Mouse (Mus musculus) spleen, postnatal 36 days (tissue): ENCODE measurements around the gene Ttc7.

ENCODE experiments used
- DNase-seq, 2 experiments: peaks; one replicate each; pipeline ENCODE4 v3.0.0; 2022; ENCODE audit warnings: low spot score in 2 of 2, mixed read lengths in 1 of 2

The Ttc7 gene

DNA sequence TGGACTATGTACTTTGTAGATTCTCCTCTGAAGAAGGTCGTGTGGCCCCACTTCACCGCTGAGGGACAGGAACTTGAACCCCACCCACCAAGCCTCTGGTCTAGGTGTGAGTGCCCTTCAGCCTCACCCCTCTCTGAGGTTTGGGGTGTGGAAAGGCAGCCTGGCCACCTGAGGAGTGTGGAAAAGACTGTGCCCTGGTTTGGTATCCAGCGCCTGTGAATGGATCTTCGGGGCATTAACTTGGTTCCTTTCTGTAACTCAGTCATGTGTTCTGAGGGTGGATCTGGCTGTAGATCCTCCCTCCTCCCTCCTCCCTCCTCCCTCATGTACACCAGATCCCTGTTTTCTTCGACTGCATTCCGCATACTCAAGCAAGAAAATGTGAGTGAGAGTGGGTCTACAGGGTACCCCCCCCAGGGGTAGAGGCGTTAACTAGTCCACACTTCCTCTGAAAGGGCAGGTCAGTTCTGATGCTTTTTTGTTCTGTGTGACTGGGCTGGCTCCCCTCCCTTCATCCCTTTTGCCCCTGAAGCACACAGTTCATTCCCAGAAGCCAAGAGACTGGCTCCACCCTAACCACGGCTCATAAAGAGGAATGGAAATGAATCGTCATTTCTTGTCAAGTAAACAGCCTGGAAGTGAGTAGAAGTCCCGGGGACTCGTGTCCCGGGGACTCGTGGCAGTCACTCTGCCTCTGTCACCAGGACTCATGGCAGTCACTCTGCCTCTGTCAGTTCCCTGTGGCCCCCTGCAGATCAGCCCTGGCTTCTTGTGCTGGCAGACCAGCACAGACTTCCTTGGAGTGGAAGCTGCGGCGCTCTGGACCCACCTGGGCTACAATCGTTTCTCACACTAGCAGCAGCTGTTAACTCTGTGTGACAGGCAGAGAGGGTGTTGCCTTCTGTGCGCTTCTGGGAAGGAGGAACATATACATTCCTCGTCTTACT lies 30.5 kb downstream of the Ttc7 start:
- DNase-seq, result no peak

DNA sequence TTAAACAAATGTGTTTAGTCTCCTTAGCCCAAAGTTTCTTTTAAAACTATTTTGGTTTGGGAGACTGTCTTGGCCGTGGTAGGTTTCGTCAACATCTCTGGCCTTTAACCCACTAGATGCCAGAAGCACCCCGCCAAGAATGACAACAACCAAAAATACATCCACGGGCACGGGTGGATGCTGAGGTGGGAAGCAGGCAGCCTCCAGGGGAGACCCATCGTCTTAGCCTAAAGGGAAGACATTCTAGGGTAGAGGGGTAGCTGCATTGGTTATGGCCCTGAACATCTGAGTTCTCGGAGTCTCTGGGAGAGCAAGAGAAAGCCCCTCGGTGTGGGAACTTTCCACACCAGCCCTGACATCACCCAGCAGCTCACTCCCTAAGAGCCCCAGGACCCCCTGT lies 31.4 kb downstream of the Ttc7 start:
- DNase-seq, result no peak

DNA sequence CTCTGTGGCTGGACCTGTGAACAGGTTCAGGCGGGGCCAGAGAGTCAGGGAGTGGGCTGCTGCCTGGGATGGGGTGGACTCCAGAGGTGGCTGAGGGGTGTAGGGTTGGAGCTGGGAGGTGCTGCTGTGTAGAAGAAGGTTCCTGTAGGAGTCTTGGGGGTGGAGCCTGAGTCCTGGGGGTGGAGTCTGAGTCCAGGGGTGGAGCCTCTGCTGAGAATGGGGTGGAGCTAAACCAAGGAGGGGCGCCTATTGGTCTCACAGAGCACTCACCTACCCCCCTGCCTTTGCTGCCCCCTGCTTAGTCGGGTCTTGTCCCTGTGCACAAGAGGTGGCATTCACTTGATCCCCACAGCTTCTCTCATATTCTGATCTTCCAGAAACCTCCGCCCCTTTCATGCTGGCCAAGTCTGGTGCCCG lies 31.9 kb downstream of the Ttc7 start:
- peak; percentile 51 to 61 for DNase-seq

DNA sequence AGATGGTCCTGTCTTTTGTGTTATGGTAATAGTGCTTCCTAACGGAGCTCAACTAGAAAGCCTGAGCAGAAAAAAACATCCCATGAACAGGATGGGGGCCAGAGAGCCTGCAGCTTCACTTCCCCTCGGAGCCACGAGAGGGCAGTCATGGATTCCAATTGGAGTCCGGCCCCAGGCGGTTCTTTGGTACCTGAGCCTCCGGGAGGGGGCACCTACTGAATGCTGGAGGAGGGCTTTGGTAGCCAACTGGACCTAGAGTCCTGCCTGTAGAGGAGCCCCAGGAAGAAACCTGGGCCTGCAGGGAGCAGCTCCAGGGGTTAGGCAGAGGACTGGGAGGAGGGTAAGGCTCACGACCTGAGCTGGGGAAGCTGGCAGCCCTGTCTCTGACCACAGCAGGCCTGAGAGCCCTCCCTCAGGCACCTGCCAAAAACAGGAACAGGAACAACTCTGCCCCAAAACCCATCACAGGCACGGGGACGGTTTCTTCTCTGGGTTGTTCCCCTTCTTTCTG lies 32.4 kb downstream of the Ttc7 start:
- DNase-seq, result peak; percentile 88

DNA sequence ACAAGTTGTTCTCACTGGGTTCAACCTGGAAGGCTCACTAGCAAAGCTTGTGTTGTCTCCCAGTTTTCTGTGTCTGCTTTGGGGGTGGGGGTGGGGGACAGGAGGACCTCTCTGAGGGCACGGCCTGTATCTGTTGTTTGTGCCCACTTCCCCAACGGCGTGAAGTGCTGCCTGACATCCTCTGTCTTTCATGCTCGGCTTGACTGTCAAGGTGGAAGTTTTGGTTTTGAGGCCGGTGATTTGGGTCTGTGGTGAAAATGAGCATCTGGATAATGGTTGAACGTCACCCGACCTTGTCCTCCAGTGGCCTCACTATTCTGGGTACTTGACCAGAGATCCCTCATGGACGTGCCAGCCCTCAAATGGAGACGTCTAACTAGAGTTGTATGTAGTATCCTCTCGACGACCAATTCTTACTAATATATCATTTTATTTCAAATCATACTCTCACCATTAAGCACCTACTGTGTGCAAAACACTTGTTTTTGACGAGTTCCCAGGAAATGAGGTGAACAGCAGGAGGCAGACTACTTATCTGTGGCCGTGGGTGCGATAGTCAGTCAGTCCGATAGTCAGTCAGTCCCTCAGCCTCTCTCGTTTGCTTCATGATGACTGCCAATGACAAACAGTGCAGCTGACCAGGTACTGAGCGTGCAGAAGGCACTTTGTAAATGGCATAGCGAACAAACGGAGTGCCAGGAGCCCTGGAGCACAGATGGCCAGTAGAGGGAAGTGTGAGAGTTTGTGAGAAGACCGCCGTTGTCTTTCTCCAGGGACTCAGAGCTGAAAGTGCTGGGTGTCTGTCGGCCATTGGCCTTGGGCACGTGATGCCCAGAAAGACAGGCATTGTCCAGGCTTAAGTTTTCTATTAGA lies 33.4 kb downstream of the Ttc7 start:
- peak; percentile 57 to 62 for DNase-seq

DNA sequence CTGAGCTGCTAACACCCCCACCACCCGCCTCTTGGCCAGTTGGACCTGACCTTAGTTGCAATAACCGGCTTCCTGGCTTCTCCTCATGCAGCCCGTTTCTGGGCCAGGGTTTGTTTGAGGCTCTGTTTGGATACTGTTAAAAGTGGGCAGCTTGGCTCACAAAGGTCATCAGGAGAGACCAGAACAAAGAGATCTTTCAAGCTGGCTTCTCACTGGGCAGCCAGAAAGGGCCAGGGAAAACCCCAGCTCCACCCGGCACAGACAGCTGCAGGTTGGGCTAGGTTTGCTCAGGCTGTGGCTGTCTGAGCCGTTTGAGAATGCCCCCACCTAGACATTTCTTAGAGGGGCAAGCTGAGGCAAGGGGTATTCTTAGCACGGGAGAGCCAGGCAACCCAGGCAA lies 34.6 kb downstream of the Ttc7 start:
- peak in 1 of 2 experiments; percentile 24 for DNase-seq

DNA sequence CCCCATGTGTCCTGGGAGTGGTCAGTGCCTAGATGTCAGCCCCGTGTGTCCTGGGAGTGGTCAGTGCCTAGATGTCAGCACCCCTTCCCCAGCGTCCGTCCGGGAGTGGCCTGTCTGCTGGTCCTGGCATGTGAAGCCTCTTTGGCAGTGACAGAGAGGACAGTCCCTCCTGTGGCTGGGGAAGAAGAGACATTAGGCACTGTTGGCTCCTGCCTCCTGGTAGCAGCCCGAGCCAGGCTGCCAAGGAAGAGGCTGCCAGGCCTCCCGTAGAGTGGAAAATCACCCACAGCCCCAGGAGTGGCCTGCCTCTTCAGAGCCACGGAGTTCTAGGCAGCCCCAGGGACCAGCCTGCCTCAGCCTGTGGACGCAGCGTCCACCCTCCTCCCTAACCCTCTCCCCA lies 35.3 kb downstream of the Ttc7 start:
- no peak for DNase-seq

DNA sequence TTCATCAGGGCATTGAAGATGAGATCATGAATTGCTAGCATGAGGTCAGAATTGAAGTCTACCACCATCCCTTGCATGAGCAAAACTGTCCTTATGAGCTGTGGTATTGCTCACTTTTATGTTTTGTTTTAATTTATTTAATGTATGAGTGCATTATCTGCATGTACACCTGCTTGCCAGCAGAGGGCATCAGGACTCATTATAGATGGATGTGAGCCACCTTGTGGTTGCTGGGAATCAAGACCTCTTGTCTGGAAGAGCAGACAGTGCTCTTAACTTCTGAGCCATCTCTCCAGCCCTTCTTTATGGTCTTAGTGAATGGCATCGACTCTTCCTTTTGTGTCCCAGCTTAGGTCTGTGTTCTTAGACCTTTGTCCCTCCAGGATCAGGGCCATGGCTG lies 39.0 kb downstream of the Ttc7 start:
- no peak for DNase-seq

DNA sequence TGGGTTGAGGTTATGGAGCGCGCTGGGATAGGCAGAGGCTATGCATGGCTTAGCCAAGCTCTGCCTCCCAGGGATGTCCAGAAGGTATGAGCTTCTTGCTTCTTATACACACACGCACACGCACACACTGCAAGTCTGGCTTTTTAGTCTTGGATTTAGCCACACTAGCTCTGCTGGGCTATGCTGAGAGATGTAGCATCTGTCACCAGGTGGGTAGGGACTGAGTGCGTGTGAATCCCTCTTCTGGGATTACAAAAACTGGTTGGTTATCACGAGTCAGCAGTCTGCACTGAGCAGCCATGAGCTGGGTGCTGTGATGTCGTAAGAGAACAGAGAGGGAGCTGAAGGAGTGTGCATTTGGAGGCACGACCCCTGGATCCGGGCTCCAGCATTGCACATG lies 40.5 kb downstream of the Ttc7 start:
- no peak for DNase-seq

DNA sequence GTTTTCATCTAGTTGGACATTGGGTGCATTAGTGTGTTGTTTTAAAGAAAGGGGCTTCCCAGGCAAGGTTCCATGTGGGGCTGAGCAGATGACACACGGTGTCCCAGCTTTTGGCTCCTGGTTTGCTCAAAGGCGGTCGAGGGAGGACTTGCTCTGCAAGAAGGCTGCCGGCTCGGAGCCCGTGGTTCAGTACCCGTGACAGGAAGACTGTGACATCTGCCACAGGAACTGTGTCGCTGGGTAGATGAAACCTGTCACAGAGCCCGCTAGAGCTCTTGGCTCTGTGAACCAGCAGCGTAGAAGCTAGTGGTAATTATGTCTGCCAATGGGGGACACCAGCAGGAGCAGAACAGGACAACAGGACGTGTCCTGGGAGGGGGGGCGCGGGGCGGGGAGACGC lies 42.8 kb downstream of the Ttc7 start:
- DNase-seq, result no peak

DNA sequence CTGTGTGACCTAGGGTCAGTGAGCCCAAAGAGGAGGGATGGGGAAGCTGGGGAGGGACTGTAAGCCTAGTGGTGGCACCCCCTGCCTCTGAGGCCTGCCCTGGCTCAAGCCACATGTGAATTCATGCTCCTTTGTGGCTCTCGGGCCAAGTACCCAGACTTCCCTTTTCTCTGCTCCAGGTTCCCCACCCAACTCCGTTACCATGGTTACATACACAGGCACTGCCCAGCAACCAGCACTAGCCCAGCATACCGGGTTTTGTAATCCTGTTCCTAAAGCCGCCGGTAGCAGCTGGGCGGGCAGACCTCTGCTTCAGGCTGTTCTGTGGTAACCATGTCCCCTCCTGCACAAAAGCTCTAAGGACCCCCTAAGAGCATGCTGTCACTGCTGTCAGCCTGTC lies 44.3 kb downstream of the Ttc7 start:
- DNase-seq, result peak; percentile 61 to 64

DNA sequence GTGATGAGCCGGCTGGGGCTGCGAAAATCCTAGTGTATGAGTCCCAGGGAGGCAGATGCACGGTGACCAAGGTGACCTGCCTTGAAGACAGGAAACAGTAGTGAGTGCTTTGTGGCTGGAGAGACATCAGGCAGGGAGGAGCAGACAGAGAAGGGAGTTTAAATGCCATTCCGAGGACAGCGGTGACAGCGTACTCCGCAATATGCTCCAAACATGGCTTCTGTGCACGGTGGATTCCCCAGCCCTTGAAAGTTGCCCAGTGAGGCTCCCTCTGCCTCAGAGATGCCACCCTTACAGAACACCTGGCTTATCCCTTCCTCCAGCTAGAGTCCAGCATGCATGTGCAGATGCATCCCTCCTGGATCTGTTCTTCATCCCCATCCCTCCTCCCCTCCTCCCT lies 45.0 kb downstream of the Ttc7 start:
- DNase-seq, result no peak

DNA sequence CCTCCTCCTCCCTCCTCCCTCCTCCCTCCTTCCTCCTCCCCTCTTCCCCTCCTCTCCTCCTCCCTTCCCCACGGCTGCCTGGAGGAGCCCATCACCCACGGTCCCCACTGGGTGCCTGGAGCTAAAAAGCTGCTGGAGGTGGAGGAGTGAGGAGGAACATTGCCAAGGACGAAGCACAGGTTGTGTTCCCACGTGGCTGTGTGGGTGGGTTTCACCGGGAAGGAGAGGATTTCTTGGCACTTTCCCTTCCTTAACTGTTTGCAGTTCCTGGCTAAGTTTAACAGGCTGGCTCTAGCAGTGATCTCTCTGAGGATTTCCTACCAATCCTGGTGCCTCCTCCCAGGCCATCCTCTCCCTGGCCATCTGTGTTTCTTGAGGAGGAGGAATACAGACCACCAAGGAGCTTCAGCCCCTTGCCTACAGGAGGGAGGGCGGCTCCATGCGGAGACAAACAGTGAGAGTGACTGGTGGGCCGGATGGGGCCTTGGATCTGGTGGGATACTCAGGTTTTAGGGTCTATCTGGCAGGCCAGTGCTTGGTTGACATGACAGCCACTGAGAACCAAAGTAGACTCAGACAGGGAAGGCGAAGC lies 45.6 kb downstream of the Ttc7 start:
- no peak for DNase-seq

DNA sequence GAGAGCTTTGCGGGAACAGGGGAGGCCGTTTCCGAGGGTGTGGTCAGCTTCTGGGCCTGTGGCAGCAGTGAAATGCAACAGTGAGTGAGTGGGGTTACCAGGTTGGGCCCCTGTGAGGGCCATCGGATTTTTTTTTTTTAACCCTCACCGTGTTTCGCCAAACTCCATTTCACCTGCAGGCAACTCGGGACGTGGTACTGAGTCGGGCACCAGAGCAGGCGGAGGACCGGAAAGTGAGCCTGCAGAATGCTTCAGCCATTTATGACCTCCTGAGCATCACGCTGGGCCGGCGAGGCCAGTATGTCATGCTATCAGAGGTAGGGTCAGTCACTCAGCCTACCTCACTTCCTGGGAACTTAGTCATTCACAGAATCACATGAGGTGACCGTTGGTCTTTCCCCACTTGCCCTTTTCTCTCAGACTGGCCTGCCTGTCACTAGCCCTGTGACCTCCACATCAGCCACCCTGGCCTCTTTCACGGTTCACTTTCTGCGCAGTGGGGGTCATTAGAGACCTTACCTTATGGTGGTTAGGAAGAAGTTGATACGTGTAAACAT lies 46.5 kb downstream of the Ttc7 start:
- no peak for DNase-seq

DNA sequence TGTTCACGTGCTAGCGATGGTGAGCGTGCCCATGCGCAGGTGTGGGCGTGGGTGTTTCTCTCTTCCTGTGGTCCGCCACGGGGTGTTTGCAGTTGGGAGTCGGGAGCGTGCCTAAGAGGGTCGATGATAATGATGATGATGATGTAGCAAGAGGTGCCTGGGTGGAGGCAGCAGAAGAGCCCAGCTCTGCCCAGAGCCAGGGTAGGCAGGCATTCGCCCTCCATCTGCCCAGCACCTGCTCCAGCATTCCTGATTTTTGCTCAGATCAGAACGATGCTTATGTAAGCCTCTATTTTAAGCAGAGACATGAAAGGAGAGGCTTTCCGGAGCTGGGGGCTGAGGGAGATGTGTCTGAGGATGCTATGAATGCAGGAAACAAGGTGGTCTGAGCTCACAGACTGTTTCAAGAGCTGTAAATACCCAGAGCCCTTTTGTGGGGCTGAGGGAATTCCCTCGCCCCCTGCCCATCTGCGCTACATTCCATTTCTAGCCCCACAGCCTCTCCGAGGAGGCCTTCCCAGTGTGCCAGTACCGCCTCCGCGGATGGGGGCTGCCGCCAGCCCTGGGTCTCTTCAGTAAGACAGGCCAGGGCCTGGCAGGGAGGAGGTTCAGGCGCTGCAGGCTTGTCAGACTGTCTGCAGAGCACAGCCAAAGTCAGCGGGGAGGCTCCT lies 47.7 kb downstream of the Ttc7 start:
- no peak for DNase-seq

DNA sequence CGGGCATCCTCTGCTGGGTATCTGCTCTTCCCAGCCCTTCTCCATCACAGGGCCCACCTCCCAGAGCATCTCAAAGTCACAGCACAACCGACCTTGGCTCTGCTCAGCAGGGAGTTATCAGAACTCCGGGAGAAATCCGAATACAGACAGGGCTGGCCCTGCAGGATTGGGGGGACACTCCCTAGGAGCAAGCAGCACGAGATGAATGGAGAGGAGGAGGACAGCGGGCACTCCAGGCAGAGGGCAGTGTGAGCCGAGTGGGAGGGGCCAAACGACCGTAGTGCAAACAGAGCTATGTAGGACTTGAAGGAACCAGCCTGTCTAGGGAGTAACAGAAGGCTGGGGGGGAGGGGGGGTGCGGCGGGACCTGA lies 48.2 kb downstream of the Ttc7 start:
- no peak for DNase-seq

DNA sequence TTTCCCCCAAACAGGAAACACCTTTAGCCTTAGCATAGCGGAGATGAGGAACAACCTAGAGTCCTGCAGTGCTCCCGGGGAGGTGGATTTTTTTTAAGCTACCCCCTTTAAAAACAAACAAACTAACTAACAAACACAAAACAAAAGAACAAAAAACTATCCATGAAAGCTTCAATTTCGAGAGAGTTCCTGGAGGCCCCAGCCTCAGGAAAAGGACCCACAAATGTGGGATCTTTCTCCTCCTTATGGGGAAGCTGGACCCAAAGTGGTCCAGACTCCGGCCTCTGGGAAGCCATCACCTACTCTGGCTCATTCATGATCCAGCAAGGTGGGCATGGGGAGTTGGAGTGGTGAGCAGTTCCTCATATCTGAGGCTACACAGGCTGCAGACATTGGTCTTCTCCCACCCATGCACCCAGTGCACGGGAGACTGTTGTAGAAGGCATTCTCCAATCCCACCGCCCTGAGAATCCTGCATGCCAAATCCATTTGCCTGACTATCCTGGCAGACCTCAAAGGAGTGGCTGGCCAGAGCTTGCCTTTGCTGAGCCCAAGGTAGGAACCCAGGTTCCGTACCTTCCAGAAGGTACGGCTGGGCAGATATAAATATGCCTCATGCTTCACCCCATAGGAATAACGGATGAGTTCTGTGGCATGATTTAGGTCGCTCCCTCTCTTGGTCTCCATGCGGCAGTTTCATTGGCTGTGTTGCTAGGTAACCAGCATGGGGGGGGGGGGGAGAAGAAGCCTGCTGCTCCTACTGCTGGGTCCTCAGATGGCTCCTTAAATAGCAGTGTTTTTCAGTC lies 48.9 kb downstream of the Ttc7 start:
- DNase-seq, result no peak

DNA sequence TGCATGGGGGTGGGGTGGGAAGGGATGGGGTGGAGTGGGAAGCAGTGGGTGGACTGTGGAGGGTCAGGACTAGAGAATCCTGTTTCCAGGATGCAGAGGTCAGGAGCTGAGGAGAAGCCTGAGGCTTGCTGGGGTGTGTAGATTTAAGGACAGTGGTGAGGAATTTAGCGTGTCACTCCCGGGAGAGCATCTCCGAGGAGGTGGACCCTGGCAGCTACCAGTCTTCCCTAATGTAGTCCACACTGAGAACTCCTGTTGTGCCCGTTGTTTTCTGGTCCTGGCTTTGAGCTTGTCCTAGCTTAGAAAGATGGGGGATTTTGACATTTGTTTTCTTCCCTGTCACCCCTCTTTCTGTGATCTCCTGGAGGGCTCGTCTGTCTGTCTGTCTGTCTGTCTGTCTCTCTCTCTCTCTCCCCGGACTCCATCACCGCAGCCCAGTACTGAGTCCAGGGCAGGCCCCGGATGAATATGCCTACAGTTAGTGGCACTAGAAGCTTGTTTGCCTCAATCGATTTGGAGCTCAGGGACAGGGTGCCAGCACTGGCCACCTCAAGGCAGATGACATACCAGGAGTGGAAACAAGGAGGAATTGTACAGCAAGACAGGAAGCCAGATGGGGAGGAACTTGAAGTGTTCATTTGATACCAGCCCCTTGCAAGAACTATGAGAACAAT lies 49.6 kb downstream of the Ttc7 start:
- DNase-seq, result no peak

DNA sequence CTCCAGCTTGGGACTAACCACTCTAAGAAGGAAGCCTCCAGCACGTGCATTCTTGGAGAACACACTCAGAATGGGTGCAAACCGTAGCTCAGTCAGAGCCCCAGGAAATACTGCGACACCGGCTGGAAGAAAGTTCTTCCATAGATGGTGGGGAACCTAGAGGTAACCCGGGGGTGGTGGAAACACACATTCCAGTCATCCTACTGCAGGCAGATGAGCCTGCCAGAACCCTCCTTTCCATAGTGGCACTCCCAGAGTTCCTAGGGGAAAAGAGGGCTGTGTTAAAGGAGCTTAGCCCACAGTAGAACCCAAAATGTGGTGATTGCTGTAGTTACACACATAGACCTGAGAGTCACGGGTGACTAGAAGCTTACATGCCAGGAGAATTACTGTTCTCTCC lies 50.2 kb downstream of the Ttc7 start:
- no peak for DNase-seq

DNA sequence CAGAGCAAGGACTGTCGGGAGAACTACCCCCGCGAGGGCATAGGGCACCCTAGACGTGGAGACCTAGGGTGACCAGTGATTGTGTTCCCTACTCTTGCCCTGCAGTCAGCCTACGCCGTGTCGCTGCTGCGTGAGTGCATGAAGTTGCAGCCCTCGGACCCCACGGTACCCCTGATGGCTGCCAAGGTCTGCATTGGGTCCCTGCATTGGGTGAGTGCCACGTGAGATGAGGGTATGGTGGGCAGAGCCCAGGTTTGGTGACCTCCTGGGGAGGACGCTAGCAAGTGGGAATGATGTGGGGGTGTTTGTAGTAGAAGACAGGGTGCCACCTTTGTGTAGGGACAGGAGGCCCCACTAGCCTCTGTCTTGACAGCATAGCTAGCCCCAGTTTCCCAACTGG lies 51.5 kb downstream of the Ttc7 start:
- no peak for DNase-seq
